Mouse (Mus musculus) intestine, embryonic 14.5 days (tissue): ENCODE data around the gene Scube2. TPM values are rescaled to one million over a fixed set of nuclear protein-coding genes. Genes with fewer than 3 reads are reported as not detected.

Experiments
- ATAC-seq: fragments of 200-750 bp; cut with Nextera tagmentation; replicated peaks from 2 replicates; pipeline ENCODE4 v1.8.0; 2017; ENCODE audit warnings: low read depth, moderate number of reproducible peaks, moderate TSS enrichment, moderate library complexity; ENCODE audit not compliant: low FRiP score, low TSS enrichment
- DNase-seq: peaks from one replicate; pipeline ENCODE4 v3.0.0-alpha.2; 2018; ENCODE audit warnings: low spot score
- H3K27ac ChIP-seq: fragments of 300-500 bp; sonication (generic); 2 replicates; pipeline ENCODE4 v1.5.1; 2014; ENCODE audit warnings: low read depth, mild to moderate bottlenecking, control low read depth
- H3K27me3 ChIP-seq: fragments of 300-500 bp; sonication (generic); replicated peaks from 2 replicates; pipeline ENCODE4 v1.6.1; 2014; ENCODE audit warnings: low read length, control low read depth; ENCODE audit not compliant: control insufficient read depth, insufficient read depth
- H3K36me3 ChIP-seq: fragments of 300-500 bp; sonication (generic); 2 replicates; pipeline ENCODE4 v1.6.1; 2014; ENCODE audit warnings: low read length, control low read depth; ENCODE audit not compliant: control insufficient read depth, insufficient read depth
- H3K4me1 ChIP-seq: fragments of 300-500 bp; sonication (generic); replicated peaks from 2 replicates; pipeline ENCODE4 v1.6.1; 2014; ENCODE audit warnings: low read length, control low read depth, mixed read lengths; ENCODE audit not compliant: control insufficient read depth, insufficient read depth
- H3K4me2 ChIP-seq: fragments of 300-500 bp; sonication (generic); 2 replicates; pipeline ENCODE4 v1.6.1; 2014; ENCODE audit warnings: low read length
- H3K4me3 ChIP-seq: fragments of 300-500 bp; sonication (generic); 2 replicates; pipeline ENCODE4 v1.5.1; 2014; ENCODE audit warnings: low read depth, low read length, control low read depth, mixed read lengths
- H3K9ac ChIP-seq: fragments of 300-500 bp; sonication (generic); 2 replicates; pipeline ENCODE4 v1.6.1; 2014; ENCODE audit warnings: mild to moderate bottlenecking, low read length
- H3K9me3 ChIP-seq: fragments of 300-500 bp; sonication (generic); 2 replicates; pipeline ENCODE4 v1.6.1; 2016; ENCODE audit warnings: low read length, control low read depth; ENCODE audit not compliant: control insufficient read depth
- WGBS: fragments of 180-500 bp; shearing (Covaris S2); extraction: QIAGEN DNeasy Blood & Tissue Kit; methylation state at CpG from one replicate; pipeline ENCODE4 v1.1.7; 2014; 5-methylcytosine and 5-hydroxymethylcytosine counted together
- polyA plus RNA-seq: library from polyadenylated mRNA; unstranded; fragments of >200 nt; fragmentation: Nextera tagmentation; extraction: Ambion mirVana; gene quantifications from 2 replicates; pipeline ENCODE4 v1.2.1, GENCODE M21; 2014

The Scube2 gene
- polyA plus RNA-seq, 1 experiment from 2014 or later: 1.6 TPM

GRCm38 (mm10) chr7:109752008-109752925 lies 113.2 kb downstream of the Scube2 start, which contains the start of gene Tmem9b:
TSS of gene Tmem9b (minus strand) at chr7:109752875.
- Histone ChIP-seq H3K4me3 (peak within 1 kb of the TSS; percentile 85), H3K4me1 (peaks cover 5% of the 10 kb centered on the region), H3K36me3 (no peaks in the 10 kb centered on the region), H3K9me3 (no peaks in the 10 kb centered on the region), H3K27me3 (no peaks in the 10 kb centered on the region), H3K4me2 (peak within 1 kb of the TSS; percentile 90), H3K9ac (peak within 1 kb of the TSS; percentile 88), H3K27ac (peak within 1 kb of the TSS; percentile 78)
- WGBS: under 1% methylated on average over 73 of the region's 74 CpGs
- DNase-seq (peak; percentile 87), ATAC-seq (peak; percentile 88)

- DNase-seq (no peak), ATAC-seq (no peak; the same call in none of the 2 replicates)
- peak overlapping the region; percentile 88 for H3K9ac ChIP-seq
- H3K27me3 ChIP-seq: no peaks in the 10 kb centered on the region
- H3K4me3 ChIP-seq: peak overlapping the region; percentile 85
- H3K4me2 ChIP-seq: peak overlapping the region; percentile 90
- no peaks in the 10 kb centered on the region for H3K36me3 ChIP-seq
- H3K9me3 ChIP-seq: no peaks in the 10 kb centered on the region
- peak overlapping the region; percentile 78 for H3K27ac ChIP-seq
- 2% methylated on average over 13 of the region's 13 CpGs for WGBS
- H3K4me1 ChIP-seq: peaks cover 5% of the 10 kb centered on the region
Observed at GRCm38 (mm10) chr7:109751427-109752007, 114.0 kb downstream of the Scube2 start.

Other genes starting within 250 kb of the Scube2 start
- 68.7 and 70.7 TPM in 2 replicates for gene St5, start 162.1 kb downstream of the Scube2 start, polyA plus RNA-seq
- 29.0 and 30.9 TPM in 2 replicates for gene Akip1, start 162.0 kb downstream of the Scube2 start, polyA plus RNA-seq
- gene BC051019, start 141.8 kb downstream of the Scube2 start, polyA plus RNA-seq: not detected in 2 replicates
- 0.46 TPM in 1 of 2 replicates, not detected in the other for gene Ascl3, start 134.0 kb downstream of the Scube2 start, polyA plus RNA-seq
- gene Tmem9b, start 112.8 kb downstream of the Scube2 start, polyA plus RNA-seq: 51.3 and 52.2 TPM in 2 replicates
- gene Nrip3, start 83.7 kb downstream of the Scube2 start, polyA plus RNA-seq: 0.30 and 0.55 TPM in 2 replicates
- gene Dennd5a, start 94.8 kb upstream of the Scube2 start, polyA plus RNA-seq: 42.6 and 46.6 TPM in 2 replicates
- 61.9 and 62.1 TPM in 2 replicates for gene Tmem41b, start 121.2 kb upstream of the Scube2 start, polyA plus RNA-seq
- 18.5 and 20.8 TPM in 2 replicates for gene Ipo7, start 152.6 kb upstream of the Scube2 start, polyA plus RNA-seq
- gene Zfp143, start 195.5 kb upstream of the Scube2 start, polyA plus RNA-seq: 18.6 and 20.1 TPM in 2 replicates